Mouse (Mus musculus): ENCODE results near the gene Chrna1. TPM values are rescaled to one million over a fixed set of nuclear protein-coding genes. Genes with fewer than 3 reads are reported as not detected.

Gene Chrna1
- total RNA-seq, 2 experiments from 2014 or later, result 0.17 to 0.38 TPM

DNA sequence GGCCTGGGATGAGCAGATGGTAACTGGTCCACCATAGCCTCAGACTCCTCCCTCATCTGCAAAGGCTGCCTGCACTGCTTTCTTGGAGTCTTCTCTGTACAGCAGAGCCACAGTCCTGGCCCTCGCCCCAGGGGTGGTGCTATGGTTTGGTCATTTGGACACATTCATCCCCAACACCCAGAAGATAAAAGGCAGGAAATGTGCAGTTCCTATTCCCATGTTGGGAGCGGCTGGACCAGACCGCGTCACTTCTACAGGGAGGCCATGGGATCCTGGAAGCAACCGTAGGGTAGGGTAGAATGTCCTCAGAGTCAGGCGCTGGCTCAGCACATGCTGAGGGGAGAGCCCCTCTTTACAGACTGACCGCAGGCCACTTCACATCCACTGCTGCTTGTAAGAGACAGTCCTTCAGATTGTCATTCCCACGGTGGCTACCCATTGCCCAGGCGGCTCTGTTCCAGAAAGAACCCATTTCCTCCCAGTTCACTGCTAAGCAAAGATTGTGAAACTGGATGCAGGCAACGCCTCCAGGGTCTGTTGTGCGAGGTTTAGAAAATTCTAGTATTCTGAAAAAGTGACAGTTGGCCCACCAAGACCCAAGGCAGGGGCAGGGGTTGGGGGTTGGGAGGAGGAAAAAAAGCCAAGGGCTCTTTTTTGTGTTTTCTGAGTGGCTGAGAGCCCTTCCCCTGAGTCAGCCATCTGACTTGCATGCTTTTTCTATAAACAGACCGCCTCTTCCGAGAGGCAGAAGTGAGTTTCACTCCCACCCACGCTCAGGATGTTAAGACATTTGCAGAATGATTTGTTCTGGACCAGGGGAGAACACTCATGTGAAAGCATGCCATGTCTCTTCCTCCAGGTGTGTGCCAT, 12.3 kb upstream of the Chrna1 start:
- no peak for ATAC-seq (replicated peaks; ENCODE audit: low FRiP score, poor library complexity, severe bottlenecking)

DNA sequence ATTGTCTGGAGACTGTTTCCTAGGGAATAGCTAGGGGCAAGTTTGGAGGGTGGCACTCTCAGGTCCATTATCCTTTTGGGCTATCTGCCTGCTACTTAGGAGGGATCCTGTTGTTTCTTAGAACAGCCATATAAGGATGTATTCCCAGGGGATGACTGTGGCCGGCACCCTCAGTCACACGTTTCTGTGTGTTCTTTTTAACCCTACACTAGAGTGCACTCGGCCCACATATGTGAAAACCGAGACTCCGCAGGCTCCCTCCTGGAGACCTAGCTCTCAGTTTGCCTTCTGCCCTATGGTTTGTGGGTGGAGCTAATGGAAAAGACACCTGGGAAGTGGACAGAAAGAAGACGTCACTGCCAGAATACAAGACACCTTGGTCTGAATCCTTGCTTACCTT, 11.1 kb upstream of the Chrna1 start:
- ATAC-seq (replicated peaks; ENCODE audit: low FRiP score, poor library complexity, severe bottlenecking), result no peak

DNA sequence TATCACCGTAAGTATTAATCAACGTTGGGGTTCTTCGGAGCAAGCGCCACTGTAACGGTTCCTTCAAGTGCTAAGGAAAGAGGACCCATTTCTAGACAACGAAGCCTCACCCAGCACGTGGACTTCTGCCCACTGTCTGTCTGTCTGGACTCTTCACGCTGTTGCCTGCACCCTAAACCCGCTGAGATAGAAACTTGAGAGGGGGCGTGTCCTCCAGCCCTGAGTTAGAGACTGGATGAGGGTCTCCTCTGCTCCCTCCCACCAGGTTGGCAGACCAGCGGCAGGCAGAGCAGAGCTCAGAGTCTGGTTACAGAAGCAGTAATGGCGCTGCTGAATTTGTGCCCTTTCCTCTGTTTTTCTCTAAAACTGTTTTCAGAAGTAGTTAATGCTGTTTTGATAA, 10.0 kb upstream of the Chrna1 start:
- ATAC-seq (replicated peaks; ENCODE audit: low FRiP score, poor library complexity, severe bottlenecking), result no peak

DNA sequence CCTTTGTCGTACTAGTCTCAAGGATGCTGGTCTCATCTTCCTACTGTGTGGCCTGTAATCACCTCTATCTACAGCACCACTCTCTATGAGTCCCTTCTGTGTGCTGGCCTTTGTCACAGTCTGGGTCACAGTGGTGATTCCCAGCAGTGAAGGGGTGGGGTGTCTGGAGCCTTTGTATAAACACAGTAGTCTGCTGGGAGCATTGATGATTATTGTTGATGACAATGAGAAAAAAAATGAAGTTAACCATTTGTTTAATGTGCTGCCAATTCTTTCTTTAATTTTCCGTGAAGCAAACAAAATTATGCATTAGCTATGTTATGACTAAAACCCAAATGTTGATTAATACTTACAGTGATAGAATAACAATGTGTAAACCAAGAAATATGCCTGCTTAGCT, 8.8 kb upstream of the Chrna1 start:
- ATAC-seq (replicated peaks; ENCODE audit: low FRiP score, poor library complexity, severe bottlenecking), result no peak

DNA sequence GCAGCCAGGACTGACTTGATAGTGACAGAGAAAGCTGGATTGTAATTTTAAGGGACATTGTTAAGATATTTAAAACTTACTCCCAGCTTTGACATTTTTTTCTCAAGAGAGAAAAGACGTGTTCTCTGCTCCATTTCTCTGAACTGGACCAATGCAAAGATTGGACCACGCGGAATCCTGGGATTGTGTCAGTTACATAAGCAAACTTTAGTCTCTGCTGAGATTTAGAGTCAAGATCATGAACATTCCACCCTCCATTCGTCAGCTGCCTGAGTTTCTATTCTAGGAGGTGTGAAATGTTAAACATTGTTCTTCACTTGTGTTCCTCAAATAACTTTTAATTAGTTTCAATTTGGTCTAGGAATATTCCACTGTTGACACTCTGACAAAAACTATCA, 7.0 kb upstream of the Chrna1 start:
- no peak for ATAC-seq (replicated peaks; ENCODE audit: low FRiP score, poor library complexity, severe bottlenecking)

DNA sequence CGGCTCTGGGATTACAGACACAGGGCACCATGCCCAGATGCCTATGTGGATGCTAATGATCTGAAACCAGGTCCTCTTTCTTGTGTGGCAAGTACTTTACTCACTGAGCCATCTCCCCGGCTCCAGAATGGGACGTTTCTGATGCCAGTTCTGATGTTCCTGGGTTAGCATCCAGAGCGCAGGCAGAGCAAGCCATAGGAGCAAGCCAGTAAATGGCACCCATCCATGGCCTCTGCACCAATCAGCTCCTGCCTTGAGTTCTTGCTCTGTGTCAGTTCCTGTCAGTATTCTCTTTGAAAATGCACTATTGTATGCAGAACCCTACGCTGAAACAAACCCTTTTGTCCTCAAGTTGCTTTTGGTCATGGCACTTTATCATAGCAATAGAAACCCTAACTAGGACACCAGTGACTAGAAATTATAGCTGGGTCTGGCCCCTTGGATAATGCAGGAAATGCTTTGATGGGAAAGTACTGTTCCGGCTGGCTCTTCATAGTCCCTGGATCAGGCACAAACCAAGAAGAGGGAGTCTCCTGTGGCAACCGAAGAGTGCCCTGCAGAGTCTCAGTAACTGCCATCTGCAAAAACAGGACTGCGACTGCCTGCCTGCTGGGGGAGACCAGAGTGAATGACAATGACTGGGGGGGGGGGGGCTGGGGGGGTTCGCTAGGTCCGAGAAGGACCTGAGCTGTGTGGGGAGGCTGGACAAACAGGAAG, 6.4 kb upstream of the Chrna1 start:
- ATAC-seq (replicated peaks; ENCODE audit: low FRiP score, poor library complexity, severe bottlenecking), result no peak

DNA sequence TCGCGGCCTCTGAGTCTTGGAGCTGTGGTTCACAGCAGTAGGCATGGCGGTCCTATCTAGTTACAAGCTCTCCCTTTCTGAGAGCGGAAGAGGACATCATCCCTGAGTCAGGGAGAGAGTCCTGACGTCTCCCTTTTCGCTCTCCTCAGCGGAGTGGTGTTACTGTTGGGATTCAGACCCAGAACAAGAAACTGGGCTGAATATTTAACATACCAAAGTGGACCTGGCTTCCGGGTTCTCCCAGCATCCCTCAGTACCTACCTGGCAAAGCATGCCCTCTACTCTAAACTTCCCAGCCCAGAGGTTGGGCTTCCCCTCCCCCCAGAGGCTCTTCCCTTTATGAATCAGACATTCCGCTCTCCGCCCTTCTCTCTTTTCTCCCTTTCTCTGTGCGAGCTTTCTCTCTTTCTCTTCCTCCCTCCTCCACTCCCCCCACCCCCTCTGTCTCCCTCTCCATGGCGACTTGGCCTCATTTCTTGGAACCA, 5.3 kb upstream of the Chrna1 start:
- ATAC-seq (replicated peaks; ENCODE audit: low FRiP score, poor library complexity, severe bottlenecking), result no peak

DNA sequence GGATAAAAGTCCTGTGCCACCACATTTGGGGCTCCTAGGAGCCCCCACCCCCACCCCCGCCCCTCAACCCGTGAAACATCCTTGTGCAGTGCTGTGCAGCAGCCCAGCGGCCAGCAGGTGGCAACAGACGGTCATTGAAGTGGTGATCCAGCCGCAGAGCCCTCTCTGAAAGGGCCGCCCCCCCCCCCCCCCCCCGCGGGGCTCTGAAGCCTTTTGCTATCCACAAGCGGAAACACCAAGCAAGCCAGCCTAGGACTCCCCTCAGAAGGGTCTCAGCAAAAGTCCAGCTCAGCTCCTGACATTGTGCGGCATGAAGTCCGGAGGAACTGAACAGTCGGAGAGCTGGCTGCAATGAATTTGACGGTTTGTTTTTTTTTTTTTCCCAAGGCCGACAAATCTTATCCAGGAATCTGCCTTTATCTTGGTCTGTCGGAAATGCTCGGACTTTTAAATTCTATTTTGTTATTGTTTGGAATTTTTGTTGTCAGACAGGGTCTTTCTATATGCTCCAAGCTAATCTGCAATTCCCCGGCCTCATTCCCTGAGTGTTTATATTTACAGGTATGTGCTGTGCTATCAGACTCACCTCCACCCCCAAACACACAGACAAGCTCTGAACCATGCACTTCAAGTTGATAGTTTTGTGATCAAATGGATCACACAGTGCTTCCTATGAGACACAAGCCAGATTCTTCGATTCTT, 4.7 kb upstream of the Chrna1 start:
- no peak for ATAC-seq (replicated peaks; ENCODE audit: low FRiP score, poor library complexity, severe bottlenecking)

DNA sequence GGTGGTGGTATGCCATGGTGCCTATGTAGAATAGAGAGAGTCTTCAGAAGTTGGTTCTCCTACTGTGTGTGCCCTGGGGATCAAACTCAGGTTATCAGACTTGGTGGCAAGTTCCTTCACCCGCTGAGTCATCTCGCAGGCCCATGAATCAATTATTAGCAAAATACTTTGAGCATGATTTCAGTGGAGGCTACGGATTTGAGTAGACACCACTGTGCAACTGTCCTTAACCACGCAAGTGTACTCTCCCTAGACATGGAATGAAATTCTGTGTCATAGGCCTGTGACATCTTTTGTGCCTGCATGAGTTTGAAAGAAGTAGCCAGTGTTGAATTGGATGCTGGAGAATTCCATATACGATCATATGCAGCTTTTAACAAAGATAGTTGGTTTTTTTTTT, 582 bp upstream of the Chrna1 start:
- no peak for ATAC-seq (replicated peaks; ENCODE audit: low FRiP score, poor library complexity, severe bottlenecking)

DNA sequence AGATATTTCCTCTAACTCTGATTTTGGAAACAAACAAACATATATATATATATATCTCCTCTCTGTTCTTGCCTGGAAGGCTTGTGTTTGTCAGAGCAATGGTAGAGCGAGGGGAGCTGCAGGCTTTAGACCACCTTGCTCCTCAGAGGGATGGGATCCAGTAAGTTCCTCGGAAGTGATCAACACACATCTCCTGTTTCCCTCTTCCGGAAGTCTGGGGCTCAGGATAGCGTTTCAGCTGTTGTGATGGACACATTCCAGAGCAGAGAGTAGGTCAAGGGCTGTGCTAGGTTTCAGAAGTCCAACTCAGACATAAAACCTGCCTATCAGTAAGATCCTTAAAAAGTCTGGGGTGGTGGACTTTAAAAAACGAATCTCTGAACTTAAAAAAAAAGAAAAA, 970 bp downstream of the Chrna1 start:
- no peak for ATAC-seq (replicated peaks; ENCODE audit: low FRiP score, poor library complexity, severe bottlenecking)

DNA sequence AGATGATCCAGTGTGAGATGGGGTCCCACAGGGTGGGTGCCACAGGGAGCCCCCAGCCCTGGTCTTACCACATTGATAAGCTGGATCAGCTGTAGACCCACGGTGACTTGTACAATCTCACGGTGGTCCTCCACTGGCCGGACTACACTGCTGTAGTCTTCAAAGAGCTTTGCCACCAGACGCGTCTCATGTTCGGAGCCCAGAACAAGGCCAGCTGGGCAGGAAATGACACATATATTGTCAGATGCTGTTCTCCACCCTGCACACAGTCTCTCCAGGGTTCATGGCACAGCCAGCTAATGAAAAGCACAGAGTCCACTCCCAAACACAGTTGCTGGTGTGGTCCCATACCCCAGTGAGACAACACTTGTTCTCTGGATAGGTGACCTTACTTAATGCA, 5.7 kb downstream of the Chrna1 start:
- ATAC-seq (replicated peaks; ENCODE audit: low FRiP score, poor library complexity, severe bottlenecking), result no peak

DNA sequence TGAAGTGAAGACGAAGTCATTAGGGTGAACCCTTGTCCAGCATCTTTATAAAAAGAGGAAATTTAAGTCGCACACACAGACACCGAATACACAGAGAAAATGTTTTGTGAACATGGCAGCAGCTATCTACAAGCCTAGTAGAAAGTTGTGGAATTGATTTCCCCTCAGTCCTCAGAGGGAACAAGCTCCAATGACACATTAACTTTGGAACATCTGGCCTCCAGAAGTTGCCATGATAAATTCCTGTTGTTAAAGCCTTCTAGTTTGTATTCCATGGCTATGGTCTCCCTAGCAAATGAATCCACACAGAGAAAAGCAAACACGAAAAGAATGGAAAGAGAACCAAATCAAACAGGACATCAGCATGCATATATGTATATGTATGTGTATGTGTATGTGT, 6.6 kb downstream of the Chrna1 start:
- ATAC-seq (replicated peaks; ENCODE audit: low FRiP score, poor library complexity, severe bottlenecking), result no peak

DNA sequence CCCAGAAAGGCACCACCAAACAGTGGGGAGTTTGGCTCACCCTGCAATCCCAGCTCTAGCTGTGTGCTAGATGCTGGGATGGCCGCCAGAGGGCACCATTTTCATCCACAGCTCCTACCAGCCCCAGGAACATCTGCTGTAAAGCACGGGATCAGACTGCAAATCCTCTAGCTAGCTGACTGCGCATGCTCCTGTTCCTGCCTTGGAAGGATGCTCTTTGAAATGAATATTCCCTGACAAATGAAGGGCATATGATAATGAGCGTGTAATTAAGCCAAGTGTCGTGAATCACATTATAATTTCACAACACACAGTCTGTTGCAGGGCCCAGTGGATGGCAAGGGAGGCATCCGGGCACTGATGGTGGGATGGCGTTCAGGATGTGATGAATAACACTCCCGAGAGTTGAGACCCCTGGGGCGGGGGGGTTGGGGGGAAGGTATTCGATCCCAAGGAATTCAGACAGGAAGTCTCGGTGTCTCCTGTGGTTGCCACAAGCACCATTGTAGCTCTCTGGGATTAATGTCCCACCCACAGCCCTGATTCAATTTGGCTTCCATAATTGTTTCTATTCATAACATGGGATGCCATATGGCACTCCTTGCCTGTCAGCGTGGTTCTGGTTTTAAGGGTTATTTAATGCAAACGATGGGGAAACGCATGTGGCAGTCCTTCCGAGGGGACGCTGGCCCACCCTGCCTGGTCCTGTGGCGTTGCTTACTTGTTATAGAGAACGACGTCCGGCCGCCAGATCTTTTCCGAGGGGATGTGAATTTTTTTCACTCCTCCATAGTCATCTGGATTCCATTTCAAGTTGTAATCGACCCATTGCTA, 7.4 kb downstream of the Chrna1 start:
- 0 out of 2 replicates have a peak, but pooled peaks have one; percentile 60 for ATAC-seq (replicated peaks; ENCODE audit: low FRiP score, poor library complexity, severe bottlenecking)

DNA sequence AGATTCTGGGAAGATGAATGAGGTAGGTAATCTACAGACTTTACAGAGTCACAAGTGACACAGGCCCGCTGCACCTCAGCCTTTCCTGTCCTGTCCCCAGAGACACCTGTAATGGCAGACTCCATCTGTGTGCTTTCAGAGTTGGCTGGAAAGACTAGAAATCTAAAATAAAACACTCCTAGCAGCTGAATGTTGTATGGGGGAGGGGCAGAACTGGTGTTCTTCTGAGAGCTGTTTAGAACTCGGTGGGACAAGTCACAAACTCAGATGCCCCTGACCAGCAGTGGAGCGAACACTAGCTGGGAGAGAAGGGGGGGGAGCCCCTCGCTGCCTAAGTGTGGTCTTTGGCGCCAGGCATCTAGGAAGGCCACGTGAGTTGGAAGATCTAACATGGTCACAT, 8.2 kb downstream of the Chrna1 start:
- no peak for ATAC-seq (replicated peaks; ENCODE audit: low FRiP score, poor library complexity, severe bottlenecking)

DNA sequence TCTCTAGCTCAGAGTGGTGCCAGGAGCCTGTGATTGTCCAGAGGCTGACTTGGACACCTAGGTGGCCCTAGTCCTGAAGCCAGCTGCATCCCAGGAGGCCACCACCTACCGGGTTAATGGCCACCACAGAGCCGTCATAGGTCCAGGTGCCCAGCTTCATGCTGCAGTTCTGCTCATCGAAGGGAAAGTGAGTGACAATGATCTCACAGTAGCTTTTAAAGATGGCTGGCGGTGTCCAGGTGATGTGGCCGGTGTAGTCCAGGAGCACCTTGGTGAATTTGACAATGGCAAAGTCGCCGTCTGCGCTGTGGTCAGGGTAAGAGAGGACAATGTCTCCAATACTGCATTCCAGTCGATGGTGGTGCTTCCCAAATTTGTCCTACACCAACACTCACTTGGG, 8.8 kb downstream of the Chrna1 start:
- no peak for ATAC-seq (replicated peaks; ENCODE audit: low FRiP score, poor library complexity, severe bottlenecking)

DNA sequence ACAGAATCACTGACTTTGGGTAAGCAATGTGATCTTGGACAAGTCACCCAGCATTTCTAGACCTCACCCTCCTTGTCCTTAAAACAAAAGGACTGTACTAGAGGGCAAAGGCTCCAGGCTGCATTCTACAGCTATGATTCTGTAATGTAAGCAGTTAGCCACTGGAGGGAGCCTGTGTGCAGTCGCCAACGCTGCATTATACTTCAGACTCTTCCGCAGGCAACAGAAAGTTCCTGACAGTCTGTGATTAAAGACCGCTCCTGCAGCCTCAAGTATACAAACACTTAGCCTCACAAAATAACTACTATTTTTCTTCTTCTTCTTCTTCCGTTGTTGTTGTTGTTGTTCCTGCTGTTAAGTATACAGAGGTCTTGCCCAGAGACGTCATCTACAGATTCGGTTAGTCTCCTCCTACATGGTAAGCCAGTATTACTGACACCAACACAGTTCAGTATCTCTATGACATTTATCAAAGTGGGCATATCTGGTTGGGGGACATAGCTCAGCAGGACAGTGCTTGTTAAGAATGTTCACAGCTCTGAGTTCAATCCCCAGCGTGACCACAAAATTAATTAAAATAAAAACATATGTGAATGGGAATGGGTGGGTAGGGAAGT, 13.0 kb downstream of the Chrna1 start:
- ATAC-seq (replicated peaks; ENCODE audit: low FRiP score, poor library complexity, severe bottlenecking), result peak; percentile 66; the same call in 1 of the 2 replicates

DNA sequence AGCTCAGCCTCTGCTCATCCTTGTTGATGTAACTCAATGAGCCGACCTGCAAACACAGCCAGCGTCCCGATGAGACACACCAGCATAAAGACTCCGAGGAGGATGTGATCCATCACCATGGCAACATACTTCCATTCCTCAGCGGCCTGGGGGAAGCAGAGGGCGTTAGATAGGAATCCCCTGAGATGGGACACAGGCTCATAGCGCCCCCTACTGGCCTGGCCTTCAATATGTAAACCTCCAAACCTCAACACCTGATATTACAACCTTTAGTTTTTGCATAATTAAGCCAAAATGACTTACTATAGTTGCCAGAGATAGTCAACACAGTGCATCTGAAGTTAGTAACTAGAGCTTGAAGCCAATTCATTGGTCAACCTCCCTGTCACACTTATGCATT, 14.0 kb downstream of the Chrna1 start:
- no peak for ATAC-seq (replicated peaks; ENCODE audit: low FRiP score, poor library complexity, severe bottlenecking)

DNA sequence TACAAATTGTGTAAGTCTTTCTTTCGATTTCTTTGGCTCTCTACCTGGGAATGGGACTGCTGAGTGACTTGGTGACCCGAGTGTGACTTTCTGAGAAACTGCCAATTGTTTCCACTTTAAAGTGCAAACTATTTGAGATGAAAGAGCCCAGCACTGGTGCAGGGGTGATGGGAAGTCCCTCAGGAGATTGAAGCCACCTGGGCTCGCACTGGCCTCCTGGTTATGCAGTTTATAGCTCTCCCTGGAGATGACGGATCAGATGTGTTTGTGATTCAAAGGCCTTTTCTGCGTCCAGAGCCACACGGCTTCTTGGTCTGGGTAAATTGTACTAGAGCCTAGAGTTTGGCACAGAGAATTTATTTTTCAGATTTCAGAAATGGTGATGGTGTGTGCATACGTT, 16.4 kb downstream of the Chrna1 start:
- ATAC-seq (replicated peaks; ENCODE audit: low FRiP score, poor library complexity, severe bottlenecking), result no peak

DNA sequence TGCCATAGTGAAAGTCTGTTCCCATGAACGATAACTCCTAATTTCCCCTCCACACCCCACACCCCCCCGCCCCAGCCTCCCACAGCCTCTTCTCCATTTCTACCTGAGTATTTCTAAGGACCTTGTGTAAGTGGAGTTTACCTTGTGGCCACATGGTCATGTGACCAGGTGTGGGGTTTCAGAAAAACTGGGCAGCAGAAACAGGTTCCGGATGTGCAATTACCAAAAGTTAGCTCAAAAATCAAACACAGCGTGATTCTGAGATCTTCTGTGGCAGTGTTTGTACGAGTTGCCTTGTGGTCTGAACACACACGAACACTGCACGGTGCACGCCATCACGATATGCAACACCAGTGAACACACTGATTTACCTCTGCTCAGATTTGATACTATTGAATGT, 17.5 kb downstream of the Chrna1 start:
- no peak for ATAC-seq (replicated peaks; ENCODE audit: low FRiP score, poor library complexity, severe bottlenecking)

Measured in erythroblast, adult 5-6 weeks (primary cell).